Mouse (Mus musculus): ENCODE results near the gene Foxn3. TPM values are rescaled to one million over a fixed set of nuclear protein-coding genes. Genes with fewer than 3 reads are reported as not detected.

The Foxn3 gene
- polyA plus RNA-seq, 1 experiment from 2014 or later, result 69.1 TPM

DNA sequence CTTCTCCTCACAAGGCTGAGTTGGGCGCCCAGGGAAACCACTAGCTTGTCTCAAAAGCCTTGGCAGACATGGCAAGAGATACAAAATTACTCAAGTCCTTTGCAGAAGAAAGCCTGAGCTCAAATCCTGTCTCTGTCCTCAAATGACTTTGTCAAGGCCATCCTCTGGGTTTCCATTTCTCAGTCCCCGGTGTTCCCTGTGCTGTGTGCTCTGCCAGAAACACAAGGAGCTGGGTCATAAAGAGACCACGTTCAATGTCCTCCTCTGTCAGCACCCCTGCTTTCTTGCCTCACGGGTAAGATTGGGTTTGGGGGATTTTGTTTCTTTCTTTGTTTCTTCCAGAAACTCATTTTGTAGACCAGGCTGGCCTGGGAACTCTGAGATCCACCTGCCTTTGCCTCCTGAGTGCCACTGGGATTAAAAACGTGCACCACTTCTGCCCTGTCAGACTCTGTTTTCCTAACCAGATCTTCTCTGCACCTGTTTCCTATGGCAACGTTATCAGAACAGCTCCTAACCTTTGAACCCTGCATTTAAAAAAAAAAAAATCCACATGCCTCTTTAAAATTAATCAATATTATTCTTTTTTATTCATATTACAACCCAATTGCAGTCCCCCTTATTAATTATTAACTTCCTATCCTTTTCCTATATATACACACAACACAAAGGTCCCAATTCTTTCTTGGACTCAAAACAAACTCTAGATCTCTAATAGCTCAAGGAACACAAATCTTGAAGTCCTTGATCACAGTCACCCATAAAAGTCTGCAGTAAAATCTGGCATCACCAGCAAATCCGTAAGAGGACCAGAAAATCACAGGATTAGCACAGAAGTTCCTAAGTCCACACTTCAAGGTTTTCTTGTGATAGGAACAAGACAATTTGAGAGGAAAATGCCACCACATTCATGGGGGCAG is 144.6 kb downstream of the Foxn3 start:
- Histone ChIP-seq H3K9ac (no peak overlapping the region), H3K4me3 (ENCODE audit: low read depth, low read length) (no peak overlapping the region), H3K27me3 (ENCODE audit: insufficient read depth, low read length) (no peaks in the 10 kb centered on the region), H3K36me3 (ENCODE audit: insufficient read depth) (no peaks in the 10 kb centered on the region), H3K9me3 (ENCODE audit: low read depth, low read length) (no peaks in the 10 kb centered on the region), H3K4me2 (no peak overlapping the region), H3K4me1 (ENCODE audit: insufficient read depth) (peaks cover 4% of the 10 kb centered on the region; the same call in 1 of the 2 replicates), H3K27ac (ENCODE audit: low read depth) (no peak overlapping the region)
- ATAC-seq (ENCODE audit: insufficient read depth) (no peak), DNase-seq (no peak)
- no peak for TF ChIP-seq CTCF (IDR thresholded peaks at IDR 0.05; ENCODE audit: low read depth)
- WGBS, result 49% methylated on average over 7 of the region's 7 CpGs

DNA sequence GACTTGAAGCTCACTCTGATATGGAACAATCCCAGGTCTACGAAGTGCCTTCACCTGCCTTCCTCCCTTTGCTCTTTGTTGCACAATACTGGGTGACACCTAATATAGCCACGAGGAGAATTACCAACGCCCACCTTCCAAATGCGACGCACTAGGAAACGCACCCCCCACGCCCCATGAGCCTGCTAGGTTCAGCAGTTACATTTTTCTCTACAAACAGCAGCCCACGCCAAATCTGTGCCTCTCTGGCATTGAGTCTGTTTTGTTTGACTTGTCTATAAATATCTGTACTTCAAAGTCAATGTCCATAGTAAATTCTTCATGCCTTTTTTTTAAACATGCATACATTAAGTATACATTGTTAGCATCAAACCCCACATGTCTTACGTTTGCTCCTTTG is 145.5 kb downstream of the Foxn3 start:
- ATAC-seq (ENCODE audit: insufficient read depth) (no peak), DNase-seq (no peak)
- Histone ChIP-seq H3K4me1 (ENCODE audit: insufficient read depth) (peaks cover 4% of the 10 kb centered on the region; the same call in 1 of the 2 replicates), H3K36me3 (ENCODE audit: insufficient read depth) (no peaks in the 10 kb centered on the region), H3K27ac (ENCODE audit: low read depth) (no peak overlapping the region), H3K9ac (no peak overlapping the region), H3K4me3 (ENCODE audit: low read depth, low read length) (no peak overlapping the region), H3K9me3 (ENCODE audit: low read depth, low read length) (no peaks in the 10 kb centered on the region), H3K4me2 (no peak overlapping the region), H3K27me3 (ENCODE audit: insufficient read depth, low read length) (no peaks in the 10 kb centered on the region)
- TF ChIP-seq CTCF (IDR thresholded peaks at IDR 0.05; ENCODE audit: low read depth), result no peak
- WGBS, result 77% methylated on average over 9 of the region's 9 CpGs

GRCm38 (mm10) chr12:99415538-99415937 is 147.8 kb downstream of the Foxn3 start:
- Histone ChIP-seq H3K36me3 (ENCODE audit: insufficient read depth) (no peaks in the 10 kb centered on the region), H3K9me3 (ENCODE audit: low read depth, low read length) (no peaks in the 10 kb centered on the region), H3K27ac (ENCODE audit: low read depth) (no peak overlapping the region), H3K9ac (no peak overlapping the region), H3K4me1 (ENCODE audit: insufficient read depth) (peaks cover 6% of the 10 kb centered on the region), H3K4me3 (ENCODE audit: low read depth, low read length) (no peak overlapping the region), H3K27me3 (ENCODE audit: insufficient read depth, low read length) (no peaks in the 10 kb centered on the region), H3K4me2 (no peak overlapping the region)
- no peak for TF ChIP-seq CTCF (IDR thresholded peaks at IDR 0.05; ENCODE audit: low read depth)
- DNase-seq, result no peak
- 73% methylated on average over 5 of the region's 5 CpGs for WGBS
- ATAC-seq (ENCODE audit: insufficient read depth), result no peak

DNA sequence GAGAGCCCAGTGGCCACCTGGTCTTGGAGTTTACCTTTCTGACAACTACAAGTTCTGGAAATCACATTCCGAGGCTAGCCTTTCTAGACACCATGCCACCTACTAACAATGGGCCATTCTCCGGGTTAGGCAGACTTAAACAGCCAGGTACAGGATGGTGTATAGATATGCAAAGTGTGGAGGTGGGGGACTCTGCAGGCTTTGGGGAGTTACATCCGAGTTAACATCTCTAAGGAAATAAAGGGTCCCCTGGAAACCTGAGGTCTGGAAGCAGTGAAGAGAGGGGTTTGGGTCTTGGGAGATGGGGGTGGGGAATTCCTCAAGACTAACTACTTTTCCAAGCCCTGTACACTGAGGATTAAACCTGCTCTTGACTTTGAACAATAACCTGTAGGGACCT is 150.9 kb downstream of the Foxn3 start:
- H3K4me1 ChIP-seq (ENCODE audit: insufficient read depth), result peaks cover 8% of the 10 kb centered on the region; the same call in 1 of the 2 replicates
- no peaks in the 10 kb centered on the region for H3K27me3 ChIP-seq (ENCODE audit: insufficient read depth, low read length)
- no peak overlapping the region for H3K9ac ChIP-seq
- H3K36me3 ChIP-seq (ENCODE audit: insufficient read depth), result no peaks in the 10 kb centered on the region
- no peak for TF ChIP-seq CTCF (IDR thresholded peaks at IDR 0.05; ENCODE audit: low read depth)
- no peak overlapping the region for H3K4me2 ChIP-seq
- H3K4me3 ChIP-seq (ENCODE audit: low read depth, low read length), result no peak overlapping the region
- no peak for DNase-seq
- ATAC-seq (ENCODE audit: insufficient read depth), result no peak
- WGBS, result 48% methylated on average over 3 of the region's 3 CpGs
- H3K9me3 ChIP-seq (ENCODE audit: low read depth, low read length), result no peaks in the 10 kb centered on the region
- H3K27ac ChIP-seq (ENCODE audit: low read depth), result no peak overlapping the region

- no peak overlapping the region for H3K9ac ChIP-seq
- DNase-seq, result no peak
Observed at GRCm38 (mm10) chr12:99412034-99412433, 151.3 kb downstream of the Foxn3 start.

GRCm38 (mm10) chr12:99408651-99409050 is 154.7 kb downstream of the Foxn3 start:
- WGBS, result 52% methylated on average over 3 of the region's 3 CpGs

More at GRCm38 (mm10) chr12:99412034-99412433, 151.3 kb downstream of the Foxn3 start:
- Histone ChIP-seq H3K27ac (ENCODE audit: low read depth) (no peak overlapping the region), H3K4me1 (ENCODE audit: insufficient read depth) (peaks cover 8% of the 10 kb centered on the region; the same call in 1 of the 2 replicates), H3K9me3 (ENCODE audit: low read depth, low read length) (no peaks in the 10 kb centered on the region), H3K36me3 (ENCODE audit: insufficient read depth) (no peaks in the 10 kb centered on the region), H3K27me3 (ENCODE audit: insufficient read depth, low read length) (no peaks in the 10 kb centered on the region), H3K4me2 (no peak overlapping the region), H3K4me3 (ENCODE audit: low read depth, low read length) (no peak overlapping the region)
- no peak for ATAC-seq (ENCODE audit: insufficient read depth)
- 32% methylated on average over 7 of the region's 7 CpGs for WGBS
- TF ChIP-seq CTCF (IDR thresholded peaks at IDR 0.05; ENCODE audit: low read depth), result no peak

GRCm38 (mm10) chr12:99408089-99408488 is 155.3 kb downstream of the Foxn3 start:
- Histone ChIP-seq H3K4me1 (ENCODE audit: insufficient read depth) (peaks cover 12% of the 10 kb centered on the region), H3K36me3 (ENCODE audit: insufficient read depth) (no peaks in the 10 kb centered on the region), H3K9ac (no peak overlapping the region), H3K4me2 (no peak overlapping the region), H3K27me3 (ENCODE audit: insufficient read depth, low read length) (no peaks in the 10 kb centered on the region), H3K4me3 (ENCODE audit: low read depth, low read length) (no peak overlapping the region), H3K27ac (ENCODE audit: low read depth) (no peak overlapping the region), H3K9me3 (ENCODE audit: low read depth, low read length) (no peaks in the 10 kb centered on the region)
- ATAC-seq (ENCODE audit: insufficient read depth), result no peak
- 73% methylated on average over 16 of the region's 16 CpGs for WGBS
- no peak for TF ChIP-seq CTCF (IDR thresholded peaks at IDR 0.05; ENCODE audit: low read depth)
- DNase-seq, result no peak

More at GRCm38 (mm10) chr12:99408651-99409050, 154.7 kb downstream of the Foxn3 start:
- Histone ChIP-seq H3K4me3 (ENCODE audit: low read depth, low read length) (no peak overlapping the region), H3K27me3 (ENCODE audit: insufficient read depth, low read length) (no peaks in the 10 kb centered on the region), H3K4me1 (ENCODE audit: insufficient read depth) (peaks cover 12% of the 10 kb centered on the region), H3K9me3 (ENCODE audit: low read depth, low read length) (no peaks in the 10 kb centered on the region), H3K9ac (no peak overlapping the region), H3K27ac (ENCODE audit: low read depth) (no peak overlapping the region), H3K4me2 (no peak overlapping the region), H3K36me3 (ENCODE audit: insufficient read depth) (no peaks in the 10 kb centered on the region)
- no peak for TF ChIP-seq CTCF (IDR thresholded peaks at IDR 0.05; ENCODE audit: low read depth)
- DNase-seq (no peak), ATAC-seq (ENCODE audit: insufficient read depth) (no peak)
